Mouse (Mus musculus): Measurements from ENCODE around the gene Spats2. TPM values are rescaled to one million over a fixed set of nuclear protein-coding genes. Genes with fewer than 3 reads are reported as not detected.
"Not testable (repeated sequence)": the region's sequence is repeated elsewhere in the genome, so short reads cannot be mapped to it uniquely, and the experiment has no call there.

Spats2 gene
- 39.5 and 44.6 TPM in 2 replicates for polyA plus RNA-seq (2015; fragmentation: Nextera tagmentation; extraction: Ambion mirVana)

- WGBS = 2% methylated on average over 12 of the region's 12 CpGs
- no peaks in the 10 kb centered on the region for H3K36me3 ChIP-seq (ENCODE audit: control insufficient read depth, insufficient read depth)
- peak within 1 kb of the TSS; percentile 95 for H3K27ac ChIP-seq (ENCODE audit: low read length)
- peak within 1 kb of the TSS; percentile 91 for H3K9ac ChIP-seq (replicated peaks; ENCODE audit: low read depth, low read length)
- H3K4me1 ChIP-seq (replicated peaks; ENCODE audit: control insufficient read depth, insufficient read depth, low read length) = peaks cover 33% of the 10 kb centered on the region
- H3K4me2 ChIP-seq (ENCODE audit: low read length) = peak within 1 kb of the TSS; percentile 87
- H3K4me3 ChIP-seq (replicated peaks; ENCODE audit: low read length) = peak within 1 kb of the TSS; percentile 84
- no peaks in the 10 kb centered on the region for H3K27me3 ChIP-seq (replicated peaks; ENCODE audit: control insufficient read depth, insufficient read depth, low read length)
- H3K9me3 ChIP-seq (ENCODE audit: control insufficient read depth, low read length) = no peaks in the 10 kb centered on the region
- ATAC-seq = no peak
These were observed at the start of gene Spats2 for GRCm38 (mm10) chr15:99125711-99126080. TSS of gene Spats2 (plus strand) at chr15:99125916.

- Histone ChIP-seq H3K4me3 (replicated peaks; ENCODE audit: low read length) (peak overlapping the region; percentile 66), H3K4me2 (ENCODE audit: low read length) (peak overlapping the region; percentile 99), H3K4me1 (replicated peaks; ENCODE audit: control insufficient read depth, insufficient read depth, low read length) (peaks cover 16% of the 10 kb centered on the region)
- WGBS = 95% methylated on average over 3 of the region's 3 CpGs
- not testable (repeated sequence) for H3K36me3 ChIP-seq (ENCODE audit: control insufficient read depth, insufficient read depth); H3K27me3 ChIP-seq (replicated peaks; ENCODE audit: control insufficient read depth, insufficient read depth, low read length); ATAC-seq; H3K9ac ChIP-seq (replicated peaks; ENCODE audit: low read depth, low read length); H3K9me3 ChIP-seq (ENCODE audit: control insufficient read depth, low read length); H3K27ac ChIP-seq (ENCODE audit: low read length)
These were observed 49.7 kb upstream of the Spats2 start for GRCm38 (mm10) chr15:99076011-99076410.

GRCm38 (mm10) chr15:99078181-99078910, 47.4 kb upstream of the Spats2 start:
- 86% methylated on average over 15 of the region's 15 CpGs for WGBS

GRCm38 (mm10) chr15:99079804-99080203, 45.9 kb upstream of the Spats2 start:
- no peaks in the 10 kb centered on the region for H3K36me3 ChIP-seq (ENCODE audit: control insufficient read depth, insufficient read depth)
- 86% methylated on average over 3 of the region's 3 CpGs for WGBS
- ATAC-seq = no peak
- H3K4me2 ChIP-seq (ENCODE audit: low read length) = no peak overlapping the region
- H3K9me3 ChIP-seq (ENCODE audit: control insufficient read depth, low read length) = no peaks in the 10 kb centered on the region
- no peak overlapping the region for H3K27ac ChIP-seq (ENCODE audit: low read length)
- H3K4me1 ChIP-seq (replicated peaks; ENCODE audit: control insufficient read depth, insufficient read depth, low read length) = peaks cover 11% of the 10 kb centered on the region
- H3K4me3 ChIP-seq (replicated peaks; ENCODE audit: low read length) = no peak overlapping the region
- H3K27me3 ChIP-seq (replicated peaks; ENCODE audit: control insufficient read depth, insufficient read depth, low read length) = no peaks in the 10 kb centered on the region; the same call in 1 of the 2 replicates
- no peak overlapping the region for H3K9ac ChIP-seq (replicated peaks; ENCODE audit: low read depth, low read length)

More at GRCm38 (mm10) chr15:99078181-99078910, 47.4 kb upstream of the Spats2 start:
- Histone ChIP-seq H3K9me3 (ENCODE audit: control insufficient read depth, low read length) (no peaks in the 10 kb centered on the region), H3K36me3 (ENCODE audit: control insufficient read depth, insufficient read depth) (no peaks in the 10 kb centered on the region), H3K4me2 (ENCODE audit: low read length) (no peak overlapping the region), H3K9ac (replicated peaks; ENCODE audit: low read depth, low read length) (no peak overlapping the region), H3K27me3 (replicated peaks; ENCODE audit: control insufficient read depth, insufficient read depth, low read length) (no peaks in the 10 kb centered on the region; the same call in 1 of the 2 replicates), H3K4me1 (replicated peaks; ENCODE audit: control insufficient read depth, insufficient read depth, low read length) (peaks cover 16% of the 10 kb centered on the region), H3K27ac (ENCODE audit: low read length) (no peak overlapping the region), H3K4me3 (replicated peaks; ENCODE audit: low read length) (no peak overlapping the region)
- ATAC-seq = no peak

GRCm38 (mm10) chr15:99082322-99082721, 43.4 kb upstream of the Spats2 start:
- H3K27me3 ChIP-seq (replicated peaks; ENCODE audit: control insufficient read depth, insufficient read depth, low read length) = peaks cover 19% of the 10 kb centered on the region
- no peaks in the 10 kb centered on the region for H3K9me3 ChIP-seq (ENCODE audit: control insufficient read depth, low read length)
- H3K9ac ChIP-seq (replicated peaks; ENCODE audit: low read depth, low read length) = no peak overlapping the region
- WGBS = 88% methylated on average over 12 of the region's 12 CpGs
- no peaks in the 10 kb centered on the region for H3K36me3 ChIP-seq (ENCODE audit: control insufficient read depth, insufficient read depth)
- no peaks in the 10 kb centered on the region for H3K4me1 ChIP-seq (replicated peaks; ENCODE audit: control insufficient read depth, insufficient read depth, low read length)
- ATAC-seq = no peak
- no peak overlapping the region for H3K4me2 ChIP-seq (ENCODE audit: low read length)
- H3K27ac ChIP-seq (ENCODE audit: low read length) = no peak overlapping the region
- no peak overlapping the region for H3K4me3 ChIP-seq (replicated peaks; ENCODE audit: low read length)

GRCm38 (mm10) chr15:99082840-99083239, 42.9 kb upstream of the Spats2 start:
- no peak for ATAC-seq
- H3K9ac ChIP-seq (replicated peaks; ENCODE audit: low read depth, low read length) = no peak overlapping the region

GRCm38 (mm10) chr15:99083258-99083657, 42.5 kb upstream of the Spats2 start:
- H3K9me3 ChIP-seq (ENCODE audit: control insufficient read depth, low read length) = no peaks in the 10 kb centered on the region
- no peak overlapping the region for H3K4me2 ChIP-seq (ENCODE audit: low read length)
- peaks cover 28% of the 10 kb centered on the region for H3K27me3 ChIP-seq (replicated peaks; ENCODE audit: control insufficient read depth, insufficient read depth, low read length)
- H3K4me3 ChIP-seq (replicated peaks; ENCODE audit: low read length) = no peak overlapping the region
- H3K27ac ChIP-seq (ENCODE audit: low read length) = no peak overlapping the region
- 69% methylated on average over 9 of the region's 9 CpGs for WGBS
- no peak overlapping the region for H3K9ac ChIP-seq (replicated peaks; ENCODE audit: low read depth, low read length)
- ATAC-seq = no peak
- H3K36me3 ChIP-seq (ENCODE audit: control insufficient read depth, insufficient read depth) = no peaks in the 10 kb centered on the region
- peaks cover 2% of the 10 kb centered on the region for H3K4me1 ChIP-seq (replicated peaks; ENCODE audit: control insufficient read depth, insufficient read depth, low read length)

More at GRCm38 (mm10) chr15:99082840-99083239, 42.9 kb upstream of the Spats2 start:
- H3K36me3 ChIP-seq (ENCODE audit: control insufficient read depth, insufficient read depth) = no peaks in the 10 kb centered on the region
- 91% methylated on average over 16 of the region's 16 CpGs for WGBS
- H3K4me3 ChIP-seq (replicated peaks; ENCODE audit: low read length) = no peak overlapping the region
- no peak overlapping the region for H3K4me2 ChIP-seq (ENCODE audit: low read length)
- no peak overlapping the region for H3K27ac ChIP-seq (ENCODE audit: low read length)
- H3K4me1 ChIP-seq (replicated peaks; ENCODE audit: control insufficient read depth, insufficient read depth, low read length) = no peaks in the 10 kb centered on the region
- H3K27me3 ChIP-seq (replicated peaks; ENCODE audit: control insufficient read depth, insufficient read depth, low read length) = peaks cover 24% of the 10 kb centered on the region
- H3K9me3 ChIP-seq (ENCODE audit: control insufficient read depth, low read length) = no peaks in the 10 kb centered on the region

GRCm38 (mm10) chr15:99083867-99084557, 41.7 kb upstream of the Spats2 start:
- Histone ChIP-seq H3K27me3 (replicated peaks; ENCODE audit: control insufficient read depth, insufficient read depth, low read length) (peaks cover 34% of the 10 kb centered on the region), H3K9ac (replicated peaks; ENCODE audit: low read depth, low read length) (no peak overlapping the region), H3K4me2 (ENCODE audit: low read length) (no peak overlapping the region), H3K4me1 (replicated peaks; ENCODE audit: control insufficient read depth, insufficient read depth, low read length) (peaks cover 7% of the 10 kb centered on the region), H3K27ac (ENCODE audit: low read length) (no peak overlapping the region), H3K36me3 (ENCODE audit: control insufficient read depth, insufficient read depth) (no peaks in the 10 kb centered on the region), H3K9me3 (ENCODE audit: control insufficient read depth, low read length) (no peaks in the 10 kb centered on the region), H3K4me3 (replicated peaks; ENCODE audit: low read length) (no peak overlapping the region)
- WGBS = 9% methylated on average over 11 of the region's 11 CpGs
- no peak for ATAC-seq

GRCm38 (mm10) chr15:99084618-99085017, 41.1 kb upstream of the Spats2 start:
- H3K9me3 ChIP-seq (ENCODE audit: control insufficient read depth, low read length) = no peaks in the 10 kb centered on the region
- 13% methylated on average over 19 of the region's 19 CpGs for WGBS
- H3K9ac ChIP-seq (replicated peaks; ENCODE audit: low read depth, low read length) = no peak overlapping the region
- no peak overlapping the region for H3K4me2 ChIP-seq (ENCODE audit: low read length)
- H3K4me1 ChIP-seq (replicated peaks; ENCODE audit: control insufficient read depth, insufficient read depth, low read length) = peaks cover 7% of the 10 kb centered on the region
- H3K36me3 ChIP-seq (ENCODE audit: control insufficient read depth, insufficient read depth) = no peaks in the 10 kb centered on the region
- no peak overlapping the region for H3K27ac ChIP-seq (ENCODE audit: low read length)
- no peak overlapping the region for H3K4me3 ChIP-seq (replicated peaks; ENCODE audit: low read length)
- H3K27me3 ChIP-seq (replicated peaks; ENCODE audit: control insufficient read depth, insufficient read depth, low read length) = peaks cover 39% of the 10 kb centered on the region
- no peak for ATAC-seq

Measured in forebrain, embryonic 16.5 days (tissue).